Mouse (Mus musculus) embryonic facial prominence, embryonic 10.5 days (tissue): ENCODE measurements around the gene Fam20a. TPM values are rescaled to one million over a fixed set of nuclear protein-coding genes. Genes with fewer than 3 reads are reported as not detected.
A peak's percentile ranks its signal among the peaks of the same experiment; 100 is the strongest.

Experiments used
- DNase-seq: peaks from one replicate; pipeline ENCODE4 v3.0.0-alpha.2; 2017; ENCODE audit warnings: low spot score
- H3K27ac ChIP-seq: fragments of 300-500 bp; sonication (generic); replicated peaks from 2 replicates; pipeline ENCODE4 v1.5.1; 2016; ENCODE audit warnings: mild to moderate bottlenecking
- H3K27me3 ChIP-seq: fragments of 300-500 bp; sonication (generic); replicated peaks from 2 replicates; pipeline ENCODE4 v1.6.1; 2016; ENCODE audit warnings: low read depth, mild to moderate bottlenecking; ENCODE audit not compliant: poor library complexity, severe bottlenecking
- H3K36me3 ChIP-seq: fragments of 300-500 bp; sonication (generic); replicated peaks from 2 replicates; pipeline ENCODE4 v1.6.1; 2016; ENCODE audit warnings: mild to moderate bottlenecking, moderate library complexity
- H3K4me1 ChIP-seq: fragments of 300-500 bp; sonication (generic); 2 replicates; pipeline ENCODE4 v1.6.1; 2016
- H3K4me3 ChIP-seq: fragments of 300-500 bp; sonication (generic); 2 replicates; pipeline ENCODE4 v1.5.1; 2016; ENCODE audit warnings: mild to moderate bottlenecking, moderate library complexity
- H3K9me3 ChIP-seq: fragments of 300-500 bp; sonication (generic); 2 replicates; pipeline ENCODE4 v1.6.1; 2016; ENCODE audit warnings: mild to moderate bottlenecking
- WGBS: fragments of 180-500 bp; shearing (Covaris S2); methylation state at CpG from one replicate; pipeline ENCODE4 v1.1.7; 2016; 5-methylcytosine and 5-hydroxymethylcytosine counted together
- polyA plus RNA-seq: library from polyadenylated mRNA; unstranded; fragments of >200 nt; fragmentation: Nextera tagmentation; extraction: Ambion mirVana; gene quantifications from 2 replicates; pipeline ENCODE4 v1.2.1, GENCODE M21; 2016

The Fam20a gene
- 0.69 and 1.1 TPM in 2 replicates for polyA plus RNA-seq

DNA sequence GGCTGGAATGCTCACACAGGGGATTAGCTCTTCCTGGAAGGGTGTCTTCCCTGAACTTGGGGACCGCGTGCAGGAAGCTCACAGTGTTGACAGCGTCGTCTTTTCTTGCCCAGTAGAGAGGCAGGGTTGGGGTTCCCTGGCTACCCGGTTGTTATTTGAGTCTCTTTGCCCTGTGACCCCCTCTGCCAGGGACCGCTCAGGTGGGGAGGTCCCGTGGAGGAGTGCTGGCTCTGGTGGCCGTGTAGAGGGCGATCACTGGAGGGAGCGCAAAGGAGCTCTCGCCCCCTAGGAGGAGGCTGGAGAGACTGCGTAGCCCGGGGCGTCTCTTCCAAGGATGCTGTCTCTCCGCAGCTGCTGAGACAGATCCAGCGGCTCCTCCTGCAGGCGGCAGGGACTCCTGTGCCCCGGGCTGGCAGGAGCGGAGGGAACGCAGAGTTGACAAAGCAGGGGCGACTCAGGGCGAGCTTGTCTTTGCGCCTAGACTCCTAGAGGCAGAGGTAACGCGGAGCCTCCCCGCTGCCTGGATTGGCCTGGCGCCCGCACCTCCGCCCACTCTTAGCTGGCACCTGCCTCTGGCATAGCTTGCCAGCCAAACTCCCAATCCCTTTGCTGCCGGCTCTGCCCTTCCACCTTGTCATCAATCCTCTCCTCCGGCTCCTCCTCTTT lies at the start of gene Fam20a:
TSS of gene Fam20a (minus strand) at position 499 of the 666 bp plus-strand sequence.
- peaks cover 40% of the 10 kb centered on the region for H3K4me1 ChIP-seq
- H3K36me3 ChIP-seq = no peaks in the 10 kb centered on the region
- peak; percentile 73 for DNase-seq
- peak within 1 kb of the TSS; percentile 65 for H3K4me3 ChIP-seq
- H3K27ac ChIP-seq = peak within 1 kb of the TSS; percentile 55; the same call in 1 of the 2 replicates
- H3K9me3 ChIP-seq = no peaks in the 10 kb centered on the region
- peaks cover 54% of the 10 kb centered on the region for H3K27me3 ChIP-seq
- WGBS = under 1% methylated on average over 31 of the region's 31 CpGs

DNA sequence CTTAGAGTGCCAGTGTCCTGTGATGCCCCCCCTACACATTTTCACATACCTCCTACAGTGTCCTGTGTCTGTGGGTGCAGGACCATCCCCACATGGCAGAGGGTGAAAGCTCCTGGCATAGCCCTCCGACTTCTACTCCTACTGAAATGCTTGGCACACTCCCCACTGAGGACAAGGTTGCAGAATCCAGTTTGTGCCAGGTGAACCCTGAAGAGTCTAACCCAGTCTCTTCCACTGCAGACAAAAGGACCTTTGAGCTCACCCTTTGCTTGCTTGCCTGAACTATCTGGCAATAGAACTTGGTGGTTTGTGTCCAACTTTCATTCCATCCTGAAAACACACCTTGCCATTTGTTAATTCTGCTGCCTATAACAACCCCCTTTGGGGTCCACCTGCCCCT lies 49.3 kb upstream of the Fam20a start:
- Histone ChIP-seq H3K27ac (no peak overlapping the region), H3K4me1 (no peaks in the 10 kb centered on the region), H3K27me3 (no peaks in the 10 kb centered on the region), H3K9me3 (no peaks in the 10 kb centered on the region), H3K4me3 (no peak overlapping the region), H3K36me3 (no peaks in the 10 kb centered on the region)
- 94% methylated on average over 1 of the region's 1 CpGs for WGBS
- no peak for DNase-seq

DNA sequence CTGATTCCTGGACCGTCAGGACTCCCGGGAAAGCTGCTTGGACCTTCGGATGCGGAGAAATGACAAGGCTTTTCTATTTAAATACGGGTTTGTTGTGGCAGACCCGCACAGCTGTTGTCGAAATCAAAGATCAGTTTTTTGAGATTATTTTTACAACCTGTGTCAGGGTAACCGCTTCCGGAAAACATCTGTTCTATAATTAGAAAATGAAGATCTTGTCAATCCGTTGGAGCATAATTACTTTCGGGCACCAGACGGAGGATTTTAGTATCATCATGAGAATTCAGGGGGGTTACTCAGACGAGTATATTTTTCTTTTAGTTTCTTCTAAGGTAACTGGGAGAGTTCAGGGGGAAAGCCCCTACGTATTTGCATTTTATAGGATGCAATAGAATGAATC lies 48.1 kb upstream of the Fam20a start:
- H3K9me3 ChIP-seq = no peaks in the 10 kb centered on the region
- H3K36me3 ChIP-seq = no peaks in the 10 kb centered on the region
- no peak overlapping the region for H3K4me3 ChIP-seq
- H3K4me1 ChIP-seq = no peaks in the 10 kb centered on the region
- no peak for DNase-seq
- no peak overlapping the region for H3K27ac ChIP-seq
- WGBS = 70% methylated on average over 14 of the region's 14 CpGs
- no peaks in the 10 kb centered on the region for H3K27me3 ChIP-seq

DNA sequence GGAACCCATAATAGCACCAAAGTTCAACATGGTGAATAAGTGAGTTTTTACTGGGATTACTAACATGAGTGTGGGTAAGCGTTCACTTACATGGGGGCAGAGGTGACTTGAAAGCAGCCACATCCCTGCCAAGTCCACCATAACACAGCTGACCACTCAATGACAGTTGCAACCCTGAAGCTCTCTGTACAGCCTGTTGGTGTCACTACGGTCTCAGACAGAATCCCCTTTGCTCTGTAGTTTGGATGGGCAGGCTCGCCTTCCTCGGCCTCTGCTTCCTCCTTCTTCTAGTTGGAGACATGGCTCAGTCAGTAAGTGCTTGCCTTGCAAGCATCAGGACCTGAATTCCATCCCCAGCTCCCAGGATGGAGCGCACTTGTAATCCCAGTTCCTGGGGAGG lies 47.0 kb upstream of the Fam20a start:
- Histone ChIP-seq H3K4me3 (no peak overlapping the region), H3K36me3 (no peaks in the 10 kb centered on the region), H3K4me1 (no peaks in the 10 kb centered on the region), H3K27ac (no peak overlapping the region), H3K27me3 (no peaks in the 10 kb centered on the region), H3K9me3 (no peaks in the 10 kb centered on the region)
- no peak for DNase-seq
- 79% methylated on average over 5 of the region's 5 CpGs for WGBS

DNA sequence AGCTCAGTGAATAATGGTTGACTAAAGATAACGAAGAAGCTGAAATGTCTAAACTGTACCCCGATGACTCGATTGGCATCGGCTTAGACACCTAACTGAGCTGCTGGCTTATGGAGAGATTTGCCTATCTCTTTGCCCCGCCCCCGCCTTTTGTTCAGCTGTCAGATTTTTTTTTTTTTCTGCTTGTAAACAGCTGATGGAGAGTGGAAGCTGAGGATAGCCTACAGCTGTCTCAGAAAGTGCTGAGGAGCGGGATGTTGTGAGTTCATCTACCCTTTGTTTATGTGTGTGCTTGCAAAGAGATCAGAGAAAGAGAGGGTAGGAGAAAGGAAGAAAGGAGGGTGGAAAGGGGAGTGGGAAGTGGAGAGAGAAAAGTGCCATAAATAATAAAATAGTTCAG lies 38.0 kb upstream of the Fam20a start:
- Histone ChIP-seq H3K4me1 (no peaks in the 10 kb centered on the region), H3K27ac (no peak overlapping the region), H3K4me3 (no peak overlapping the region), H3K9me3 (no peaks in the 10 kb centered on the region), H3K27me3 (no peaks in the 10 kb centered on the region), H3K36me3 (no peaks in the 10 kb centered on the region)
- DNase-seq = no peak
- WGBS = 89% methylated on average over 7 of the region's 7 CpGs

DNA sequence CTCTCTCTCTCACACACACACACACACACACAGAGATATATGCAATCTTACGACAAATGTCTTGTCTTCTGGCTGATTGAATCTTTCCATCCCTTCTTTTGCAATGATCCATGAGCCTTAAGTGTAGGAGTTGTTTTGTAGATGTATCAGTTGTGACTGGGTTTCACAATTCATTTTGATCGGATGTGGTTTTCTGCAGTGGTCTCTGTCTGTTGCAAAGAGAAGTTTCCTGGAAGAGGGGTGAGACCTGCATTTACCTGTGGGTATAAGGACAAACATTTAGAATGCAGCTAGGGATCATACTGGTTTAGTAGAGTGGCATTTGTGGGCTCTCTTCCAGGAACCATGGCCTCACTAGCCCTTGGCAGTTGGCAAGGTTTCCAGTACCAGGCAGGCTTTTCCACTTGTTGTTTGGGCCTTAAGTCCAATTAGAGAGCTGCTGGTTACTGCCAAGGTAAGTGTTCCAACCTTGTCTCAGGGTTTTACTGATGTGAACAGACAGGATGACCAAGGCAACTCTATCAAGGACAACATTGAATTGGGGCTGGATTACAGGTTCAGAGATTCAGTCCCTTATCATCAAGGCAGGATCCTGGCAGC lies 36.6 kb upstream of the Fam20a start:
- H3K9me3 ChIP-seq = no peaks in the 10 kb centered on the region
- DNase-seq = no peak
- 83% methylated on average over 2 of the region's 2 CpGs for WGBS
- no peaks in the 10 kb centered on the region for H3K27me3 ChIP-seq
- H3K4me3 ChIP-seq = no peak overlapping the region
- H3K36me3 ChIP-seq = no peaks in the 10 kb centered on the region
- no peaks in the 10 kb centered on the region for H3K4me1 ChIP-seq
- H3K27ac ChIP-seq = no peak overlapping the region

DNA sequence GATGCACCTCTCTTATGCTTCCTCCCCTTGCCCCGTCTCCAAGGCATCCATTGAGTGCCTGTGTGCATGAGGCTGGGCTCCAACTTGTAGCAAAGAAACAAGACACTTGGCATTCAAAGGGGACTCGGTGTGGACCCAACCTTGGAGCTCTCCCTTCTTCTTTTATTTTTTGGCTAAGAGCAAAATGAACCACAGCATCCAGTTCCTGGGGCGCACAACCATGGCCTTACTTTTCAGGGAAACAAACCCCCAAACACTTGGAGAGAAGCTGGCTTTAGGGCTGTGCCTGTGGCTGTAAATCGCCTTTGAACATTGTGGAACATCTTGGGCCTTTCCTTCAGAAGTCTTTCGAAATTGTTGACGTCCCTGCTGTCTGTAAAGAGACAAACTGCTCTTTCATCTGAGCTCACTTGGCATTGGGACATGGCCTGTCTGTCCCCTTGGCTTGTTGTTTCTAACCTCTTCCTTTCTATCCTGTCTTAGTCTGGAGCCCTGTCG lies 32.1 kb upstream of the Fam20a start:
- Histone ChIP-seq H3K27me3 (no peaks in the 10 kb centered on the region), H3K36me3 (no peaks in the 10 kb centered on the region), H3K9me3 (no peaks in the 10 kb centered on the region), H3K4me3 (no peak overlapping the region), H3K27ac (no peak overlapping the region), H3K4me1 (peaks cover 12% of the 10 kb centered on the region)
- WGBS = 77% methylated on average over 7 of the region's 7 CpGs
- no peak for DNase-seq

DNA sequence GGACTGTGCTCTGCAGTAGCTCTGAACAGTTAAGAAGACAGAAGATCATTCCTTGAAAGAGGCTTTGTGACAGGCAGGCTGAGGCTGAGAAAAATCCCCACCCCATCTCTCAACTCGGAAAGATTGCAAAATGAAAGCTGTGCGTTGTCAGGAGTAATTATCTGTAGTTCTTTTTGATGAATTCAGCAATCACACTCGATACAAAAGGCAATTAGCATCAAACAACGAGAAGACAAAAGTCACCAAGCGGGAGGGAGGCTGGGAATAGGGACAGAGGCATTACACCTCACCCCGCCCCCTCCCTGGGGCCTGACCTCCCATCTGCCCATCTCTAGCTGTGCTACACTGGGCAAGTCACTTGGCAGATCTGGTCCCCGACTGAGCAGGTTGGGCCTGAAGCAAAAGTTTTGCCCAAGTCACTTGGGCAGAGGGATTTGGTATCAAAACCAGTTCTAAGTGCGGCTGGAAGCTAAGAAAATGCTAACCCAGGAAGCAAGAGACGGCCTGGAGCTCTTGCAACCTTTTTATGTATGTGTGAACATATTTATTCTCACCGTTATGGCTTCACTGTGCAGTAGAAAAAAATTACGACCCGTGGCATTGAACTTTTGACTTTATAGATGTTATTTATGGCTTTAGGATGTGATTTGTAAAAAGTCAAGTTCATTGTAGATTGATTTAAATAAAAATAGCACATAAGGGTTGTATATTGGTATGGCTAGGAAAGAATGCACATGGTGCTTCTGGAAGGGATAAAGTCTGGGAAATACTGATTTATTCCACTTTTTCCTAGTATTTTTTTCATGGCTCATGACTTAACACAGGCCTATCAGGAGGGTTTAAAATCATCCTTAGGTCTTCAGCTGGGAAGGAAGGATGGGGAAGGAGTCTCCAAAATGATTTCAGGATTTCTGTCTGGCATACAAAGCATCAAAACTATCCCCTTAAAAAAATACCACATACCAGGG lies 29.8 kb upstream of the Fam20a start:
- peak; percentile 13 for DNase-seq
- Histone ChIP-seq H3K4me1 (peaks cover 12% of the 10 kb centered on the region), H3K27ac (no peak overlapping the region), H3K9me3 (no peaks in the 10 kb centered on the region), H3K27me3 (no peaks in the 10 kb centered on the region), H3K4me3 (no peak overlapping the region), H3K36me3 (no peaks in the 10 kb centered on the region)
- 44% methylated on average over 12 of the region's 12 CpGs for WGBS

DNA sequence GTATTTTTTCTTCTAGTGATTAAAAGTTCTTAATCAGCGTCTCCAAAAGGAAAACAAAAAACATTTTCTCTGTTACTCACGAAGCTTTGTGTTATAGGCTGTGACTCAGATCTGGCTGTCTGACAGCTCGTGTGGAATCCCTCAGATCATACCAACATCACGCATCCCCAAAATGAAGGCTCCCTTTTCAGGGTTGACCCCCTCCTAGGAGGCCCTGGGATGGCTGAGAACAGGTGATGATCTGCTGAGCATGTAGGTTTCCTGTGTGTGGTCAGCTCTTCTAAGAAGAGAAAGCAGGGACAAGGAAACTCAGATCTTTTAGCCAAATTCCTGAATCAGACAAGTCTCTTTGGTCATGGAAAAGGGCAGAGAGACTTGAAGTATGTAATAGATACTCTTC lies 23.1 kb upstream of the Fam20a start:
- 82% methylated on average over 4 of the region's 4 CpGs for WGBS
- DNase-seq = no peak
- H3K36me3 ChIP-seq = no peaks in the 10 kb centered on the region
- H3K27ac ChIP-seq = no peak overlapping the region
- no peaks in the 10 kb centered on the region for H3K9me3 ChIP-seq
- no peak overlapping the region for H3K4me3 ChIP-seq
- no peaks in the 10 kb centered on the region for H3K27me3 ChIP-seq
- no peaks in the 10 kb centered on the region; the same call in 1 of the 2 replicates for H3K4me1 ChIP-seq

DNA sequence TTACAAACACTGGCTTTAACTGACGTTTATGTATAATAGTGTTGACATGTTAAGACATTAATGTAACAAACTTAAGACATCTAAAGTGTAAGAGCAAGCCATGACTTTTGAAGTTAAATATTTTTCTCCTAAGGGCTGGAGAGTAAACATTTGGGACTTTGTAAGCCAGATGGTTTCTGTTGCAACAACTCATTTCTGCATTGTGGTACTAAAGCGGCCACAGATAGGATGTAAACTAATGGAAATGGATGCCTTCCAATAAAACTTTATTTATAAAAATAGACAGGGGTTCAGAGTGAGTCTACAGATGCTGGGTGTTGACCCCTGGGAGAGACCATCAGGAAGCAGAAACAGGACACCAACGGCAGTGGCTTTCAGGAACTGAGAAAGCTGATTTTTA lies 15.9 kb upstream of the Fam20a start:
- H3K27ac ChIP-seq = no peak overlapping the region
- H3K4me1 ChIP-seq = peaks cover 13% of the 10 kb centered on the region; the same call in 1 of the 2 replicates
- no peaks in the 10 kb centered on the region for H3K27me3 ChIP-seq
- no peak for DNase-seq
- H3K4me3 ChIP-seq = no peak overlapping the region
- H3K9me3 ChIP-seq = no peaks in the 10 kb centered on the region; the same call in 1 of the 2 replicates
- 65% methylated on average over 3 of the region's 3 CpGs for WGBS
- no peaks in the 10 kb centered on the region for H3K36me3 ChIP-seq

DNA sequence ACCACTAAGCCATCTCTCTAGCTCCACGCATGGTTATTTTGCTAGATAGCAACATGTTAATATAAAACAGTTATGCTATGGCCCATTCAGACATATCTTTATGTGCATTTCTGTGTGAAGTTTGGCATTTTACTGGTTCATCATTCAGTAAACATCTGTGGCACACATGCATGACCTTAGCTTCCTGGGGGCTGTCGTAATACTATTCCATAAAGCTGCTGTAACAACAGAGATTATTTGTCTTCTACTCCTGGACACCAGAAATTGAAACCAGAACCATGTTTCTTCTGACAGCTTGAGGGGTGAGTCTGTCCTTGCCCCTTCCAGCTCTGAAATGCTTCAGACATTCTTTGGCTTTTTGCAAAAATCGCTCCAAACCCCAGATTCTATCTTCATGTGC lies 14.3 kb upstream of the Fam20a start:
- WGBS = 55% methylated on average over 3 of the region's 3 CpGs
- no peak overlapping the region for H3K4me3 ChIP-seq
- DNase-seq = no peak

DNA sequence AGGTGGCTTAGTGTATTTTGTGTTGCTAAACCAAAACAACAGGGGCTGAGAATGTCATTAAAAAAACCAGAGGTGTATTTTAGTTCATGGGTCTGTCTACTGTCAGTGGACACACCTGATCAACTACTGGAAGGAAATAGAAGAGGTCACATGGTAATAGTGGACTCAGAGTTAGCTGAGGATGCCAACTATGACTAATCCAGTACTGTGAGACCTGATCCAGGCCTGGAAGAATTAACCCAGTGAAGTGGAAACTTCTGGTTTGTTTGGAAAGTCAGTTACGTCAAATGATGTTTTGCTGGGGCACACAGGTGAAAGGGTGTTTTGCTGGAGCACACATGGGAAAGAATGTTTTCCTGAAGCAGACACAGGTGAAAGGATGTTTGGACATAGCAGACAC lies 12.3 kb upstream of the Fam20a start:
- Histone ChIP-seq H3K4me3 (no peak overlapping the region), H3K9me3 (no peaks in the 10 kb centered on the region; the same call in 1 of the 2 replicates), H3K27ac (no peak overlapping the region), H3K4me1 (peaks cover 13% of the 10 kb centered on the region; the same call in 1 of the 2 replicates), H3K27me3 (no peaks in the 10 kb centered on the region), H3K36me3 (no peaks in the 10 kb centered on the region)
- 93% methylated on average over 1 of the region's 1 CpGs for WGBS
- no peak for DNase-seq

More for the DNA sequence above, 14.3 kb upstream of the Fam20a start:
- H3K36me3 ChIP-seq = no peaks in the 10 kb centered on the region
- H3K27ac ChIP-seq = no peak overlapping the region
- no peaks in the 10 kb centered on the region; the same call in 1 of the 2 replicates for H3K9me3 ChIP-seq
- H3K27me3 ChIP-seq = no peaks in the 10 kb centered on the region
- H3K4me1 ChIP-seq = peaks cover 13% of the 10 kb centered on the region; the same call in 1 of the 2 replicates
